Mouse (Mus musculus) neural tube, embryonic 15.5 days (tissue): ENCODE results near the gene Myocos. TPM values are rescaled to one million over a fixed set of nuclear protein-coding genes. Genes with fewer than 3 reads are reported as not detected.

Experiments
- ATAC-seq: fragments of 200-750 bp; cut with Nextera tagmentation; 2 replicates; pipeline ENCODE4 v1.8.0; 2017; ENCODE audit warnings: mild to moderate bottlenecking, moderate TSS enrichment, moderate library complexity; ENCODE audit not compliant: low FRiP score
- H3K27ac ChIP-seq: fragments of 300-500 bp; sonication (generic); replicated peaks from 2 replicates; pipeline ENCODE4 v1.5.1; 2015; ENCODE audit warnings: mild to moderate bottlenecking, inconsistent platforms
- H3K27me3 ChIP-seq: fragments of 300-500 bp; sonication (generic); replicated peaks from 2 replicates; pipeline ENCODE4 v1.6.1; 2015; ENCODE audit warnings: inconsistent platforms
- H3K36me3 ChIP-seq: fragments of 300-500 bp; sonication (generic); 2 replicates; pipeline ENCODE4 v1.6.1; 2015; ENCODE audit warnings: inconsistent platforms
- H3K4me1 ChIP-seq: fragments of 300-500 bp; sonication (generic); 2 replicates; pipeline ENCODE4 v1.6.1; 2015; ENCODE audit warnings: inconsistent platforms
- H3K4me2 ChIP-seq: fragments of 300-500 bp; sonication (generic); 2 replicates; pipeline ENCODE4 v1.6.1; 2015; ENCODE audit warnings: inconsistent platforms, mild to moderate bottlenecking, moderate library complexity
- H3K4me3 ChIP-seq: fragments of 300-500 bp; sonication (generic); replicated peaks from 2 replicates; pipeline ENCODE4 v1.5.1; 2015; ENCODE audit warnings: mild to moderate bottlenecking, inconsistent platforms
- H3K9ac ChIP-seq: fragments of 300-500 bp; sonication (generic); replicated peaks from 2 replicates; pipeline ENCODE4 v1.6.1; 2015; ENCODE audit warnings: mild to moderate bottlenecking, inconsistent platforms
- H3K9me3 ChIP-seq: fragments of 300-500 bp; sonication (generic); replicated peaks from 2 replicates; pipeline ENCODE4 v1.6.1; 2016; ENCODE audit warnings: inconsistent platforms
- WGBS: fragments of 180-500 bp; shearing (Covaris S2); methylation state at CpG from one replicate; pipeline ENCODE4 v1.1.7; 2015; ENCODE audit warnings: mixed read lengths; 5-methylcytosine and 5-hydroxymethylcytosine counted together
- microRNA-seq: library from miRNA; unstranded; fragments of <30 nt; microRNA quantifications from one replicate; pipeline ENCODE4, GENCODE M21; 2017
- polyA plus RNA-seq: library from polyadenylated mRNA; unstranded; fragments of >200 nt; fragmentation: Nextera tagmentation; extraction: Ambion mirVana; gene quantifications from 2 replicates; pipeline ENCODE4 v1.2.1, GENCODE M21; 2015

Myocos gene
- polyA plus RNA-seq, 1 experiment from 2014 or later = not detected

DNA sequence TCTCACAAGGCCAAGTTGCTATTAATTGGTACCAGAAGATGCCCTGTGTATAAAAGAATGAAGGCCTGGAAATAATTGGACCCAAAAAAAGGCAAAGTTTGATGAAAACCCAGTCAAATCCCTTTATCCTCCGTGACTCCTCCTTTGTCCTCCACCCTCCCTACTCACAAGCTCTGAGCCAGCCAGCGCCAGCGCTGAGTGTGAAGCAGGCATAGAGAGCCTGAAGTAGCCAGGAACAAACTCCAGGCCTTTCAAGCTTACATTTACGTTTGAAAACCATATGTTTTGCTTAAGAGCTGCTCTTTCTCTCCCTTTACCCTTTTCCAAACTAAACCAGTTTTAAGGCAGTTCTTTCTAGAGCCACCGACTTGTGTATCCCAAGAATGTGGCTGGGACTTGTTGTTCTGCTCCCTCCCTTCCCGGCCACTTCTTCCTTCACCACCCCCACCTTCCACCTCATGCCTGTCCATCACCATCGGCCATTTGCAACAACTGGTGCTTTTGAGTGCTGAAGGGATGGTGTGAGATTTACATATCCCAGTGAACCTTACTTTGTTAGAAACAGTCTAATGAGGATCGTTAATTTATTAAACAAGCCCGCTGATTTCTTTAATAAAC, 48.3 kb downstream of the Myocos start:
- no peak for ATAC-seq

DNA sequence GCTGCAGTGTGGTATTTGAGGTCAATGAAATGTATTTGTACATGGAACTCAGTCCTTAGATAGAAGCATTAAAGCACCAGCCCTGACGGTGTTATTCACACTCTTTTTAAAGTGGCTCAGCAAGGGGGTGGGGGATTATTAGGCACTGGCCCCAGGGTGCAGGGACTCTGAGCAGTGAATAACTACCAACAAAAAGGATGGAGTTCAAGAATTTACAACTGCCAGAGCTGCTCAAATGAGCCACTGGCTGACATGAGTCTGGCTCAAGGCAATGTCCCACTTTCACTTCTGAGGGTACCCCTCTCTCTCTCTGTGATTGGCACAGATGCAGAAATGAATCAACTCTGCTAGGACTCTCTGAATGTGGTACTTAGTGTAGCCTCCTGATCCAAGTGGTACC, 49.9 kb downstream of the Myocos start:
- H3K4me1 ChIP-seq = no peaks in the 10 kb centered on the region; the same call in 1 of the 2 replicates
- no peak overlapping the region for H3K9ac ChIP-seq
- no peak for ATAC-seq
- no peaks in the 10 kb centered on the region for H3K9me3 ChIP-seq
- no peak overlapping the region for H3K27ac ChIP-seq
- WGBS = 8% methylated on average over 1 of the region's 1 CpGs
- no peaks in the 10 kb centered on the region for H3K36me3 ChIP-seq
- H3K4me2 ChIP-seq = no peak overlapping the region
- no peak overlapping the region for H3K4me3 ChIP-seq
- H3K27me3 ChIP-seq = no peaks in the 10 kb centered on the region

More for the DNA sequence above, 48.3 kb downstream of the Myocos start:
- no peak overlapping the region for H3K9ac ChIP-seq
- H3K4me1 ChIP-seq = no peaks in the 10 kb centered on the region; the same call in 1 of the 2 replicates
- H3K27ac ChIP-seq = no peak overlapping the region
- no peaks in the 10 kb centered on the region for H3K9me3 ChIP-seq
- H3K27me3 ChIP-seq = no peaks in the 10 kb centered on the region
- H3K4me2 ChIP-seq = no peak overlapping the region
- 52% methylated on average over 9 of the region's 9 CpGs for WGBS
- H3K36me3 ChIP-seq = no peaks in the 10 kb centered on the region
- H3K4me3 ChIP-seq = no peak overlapping the region

DNA sequence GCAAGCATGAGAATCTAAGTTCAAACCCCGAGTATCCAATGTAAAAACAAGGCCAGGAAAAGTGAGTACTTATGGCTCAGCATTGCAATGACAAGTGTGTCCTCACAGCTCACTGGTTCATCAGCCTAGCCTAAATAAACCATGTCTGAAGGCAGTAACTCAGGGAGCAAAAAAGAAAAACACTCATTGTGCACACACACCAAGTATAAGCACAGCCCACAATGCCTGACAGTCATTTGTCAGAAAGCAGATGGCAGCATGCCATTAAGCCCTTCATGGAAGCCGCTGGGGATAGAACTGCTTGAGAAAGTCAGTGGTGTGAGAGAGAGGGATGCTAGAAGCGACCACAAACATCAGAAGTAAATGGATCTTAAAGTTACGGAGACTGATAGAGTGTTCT, 56.7 kb downstream of the Myocos start:
- Histone ChIP-seq H3K4me2 (no peak overlapping the region), H3K4me3 (no peak overlapping the region), H3K9me3 (no peaks in the 10 kb centered on the region), H3K9ac (no peak overlapping the region), H3K4me1 (no peaks in the 10 kb centered on the region), H3K27me3 (no peaks in the 10 kb centered on the region), H3K36me3 (peaks cover 29% of the 10 kb centered on the region), H3K27ac (0 out of 2 replicates have a peak overlapping the region, but pooled peaks have one; percentile 56)
- ATAC-seq = peak; percentile 49
- 16% methylated on average over 4 of the region's 4 CpGs for WGBS

DNA sequence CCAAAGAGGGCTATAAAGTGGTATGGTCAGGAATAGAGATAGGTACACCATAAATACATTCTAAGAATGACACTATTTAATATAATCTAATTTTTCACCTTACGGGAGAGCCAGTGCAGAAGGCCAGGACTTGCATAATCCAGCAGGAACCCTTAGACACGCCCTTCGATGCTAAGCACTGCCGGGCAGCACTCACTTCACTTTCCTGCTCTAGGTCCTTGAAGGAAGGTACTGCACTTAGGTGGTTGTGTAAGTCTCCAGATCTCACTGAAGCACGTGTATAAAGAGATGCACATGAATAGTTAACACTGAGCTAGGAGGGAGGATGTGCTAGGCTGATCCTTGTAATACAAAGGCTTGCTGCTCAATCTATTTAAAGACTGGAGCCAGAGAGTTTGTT, 58.4 kb downstream of the Myocos start:
- Histone ChIP-seq H3K36me3 (peaks cover 33% of the 10 kb centered on the region), H3K27ac (no peak overlapping the region), H3K27me3 (no peaks in the 10 kb centered on the region), H3K9ac (no peak overlapping the region), H3K4me3 (no peak overlapping the region), H3K4me1 (no peaks in the 10 kb centered on the region), H3K9me3 (no peaks in the 10 kb centered on the region), H3K4me2 (no peak overlapping the region)
- ATAC-seq = no peak
- 85% methylated on average over 5 of the region's 5 CpGs for WGBS

DNA sequence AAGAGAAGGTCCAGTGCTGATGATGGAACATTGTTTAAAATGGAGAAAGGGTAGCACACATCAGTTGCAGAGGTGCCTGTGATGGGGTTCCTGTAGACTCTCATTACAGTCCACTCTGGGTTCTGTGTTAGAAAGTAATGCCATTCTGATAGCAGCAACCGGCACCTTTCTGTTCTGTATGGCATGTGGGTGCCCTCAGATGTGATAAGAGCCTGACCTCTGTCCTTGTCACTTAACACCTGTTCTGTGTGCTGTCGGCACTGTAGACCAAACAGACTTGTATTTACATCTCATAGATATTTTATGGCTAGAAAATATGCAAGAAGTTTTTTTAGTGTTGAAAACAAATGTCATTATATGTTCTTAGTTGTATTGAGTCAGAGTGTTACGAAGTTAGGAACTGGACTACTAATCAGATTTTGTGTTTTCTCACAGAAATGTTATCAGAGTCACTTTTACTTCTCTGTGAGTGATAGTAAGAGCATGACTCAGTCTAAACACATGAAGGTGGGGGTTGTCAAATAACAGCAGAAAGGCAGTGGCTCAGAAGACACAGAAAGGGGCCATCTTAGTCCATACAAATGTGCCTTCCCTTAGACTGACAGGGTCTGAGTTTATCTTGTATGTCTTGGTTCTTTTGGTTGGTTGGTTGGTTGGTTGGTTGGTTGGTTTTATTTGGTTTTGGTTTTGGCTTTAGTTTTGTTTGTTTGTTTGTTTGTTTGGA, 60.5 kb downstream of the Myocos start:
- peaks cover 38% of the 10 kb centered on the region for H3K36me3 ChIP-seq
- ATAC-seq = no peak
- no peak overlapping the region for H3K4me3 ChIP-seq
- 96% methylated on average over 3 of the region's 3 CpGs for WGBS
- no peaks in the 10 kb centered on the region for H3K4me1 ChIP-seq
- H3K9me3 ChIP-seq = no peaks in the 10 kb centered on the region
- H3K9ac ChIP-seq = no peak overlapping the region
- H3K27me3 ChIP-seq = no peaks in the 10 kb centered on the region
- no peak overlapping the region for H3K4me2 ChIP-seq
- no peak overlapping the region for H3K27ac ChIP-seq

Small RNA genes within 50 kb of the gene (microRNA-seq; reads per million reads assigned to microRNA genes)
- not detected for gene Gm27616

Other genes starting within 250 kb of the Myocos start
- 53.3 and 60.8 TPM in 2 replicates for gene Dnm3, start 180.2 kb downstream of the Myocos start, polyA plus RNA-seq
- gene Mettl13, start 109.7 kb downstream of the Myocos start, polyA plus RNA-seq = 15.4 and 20.4 TPM in 2 replicates
- 81.3 and 87.0 TPM in 2 replicates for gene Vamp4, start 87.7 kb downstream of the Myocos start, polyA plus RNA-seq
- 0.06 TPM in 1 of 2 replicates, not detected in the other for gene Myoc, start 19.1 kb downstream of the Myocos start, polyA plus RNA-seq
- 121 and 135 TPM in 2 replicates for gene Prrc2c, start 82.3 kb upstream of the Myocos start, polyA plus RNA-seq
- 0.66 and 0.78 TPM in 2 replicates for gene Fmo4, start 155.8 kb upstream of the Myocos start, polyA plus RNA-seq
- gene Fmo1, start 208.4 kb upstream of the Myocos start, polyA plus RNA-seq = 20.8 and 25.9 TPM in 2 replicates
- gene Fmo2, start 240.5 kb upstream of the Myocos start, polyA plus RNA-seq = 0.27 and 0.42 TPM in 2 replicates